Mouse (Mus musculus): Measurements from ENCODE around the gene Fam102b.

Fam102b gene

GRCm38 (mm10) chr3:108959680-108960295 lies 67.6 kb downstream of the Fam102b start:
- peak; percentile 12 for DNase-seq

- DNase-seq, result no peak
Measured at GRCm38 (mm10) chr3:108957976-108958375, 69.4 kb downstream of the Fam102b start.

GRCm38 (mm10) chr3:108940996-108941395 lies 86.4 kb downstream of the Fam102b start:
- DNase-seq, result no peak

- DNase-seq, result peak; percentile 64
Measured at GRCm38 (mm10) chr3:108940001-108940633, 87.3 kb downstream of the Fam102b start, which contains the start of gene Gm9857. Gene Gm9857, minus strand, starts transcription at chr3:108940445.

GRCm38 (mm10) chr3:108939573-108939972 lies 87.8 kb downstream of the Fam102b start, which contains the start of gene Henmt1:
Gene Henmt1, plus strand, starts transcription at chr3:108939873.
- no peak for DNase-seq

GRCm38 (mm10) chr3:108938691-108939090 lies 88.7 kb downstream of the Fam102b start:
- no peak for DNase-seq

GRCm38 (mm10) chr3:108933557-108933956 lies 93.8 kb downstream of the Fam102b start:
- DNase-seq, result no peak

- no peak for DNase-seq
Measured at GRCm38 (mm10) chr3:108926308-108926707, 101.1 kb downstream of the Fam102b start.

GRCm38 (mm10) chr3:108925677-108926076 lies 101.7 kb downstream of the Fam102b start:
- DNase-seq, result no peak

- DNase-seq, result no peak
Measured at GRCm38 (mm10) chr3:108921822-108922221, 105.6 kb downstream of the Fam102b start.

Data from thymus, postnatal 4 days (tissue).